Mouse (Mus musculus): ENCODE data around the gene Nt5dc1.

Nt5dc1 gene

DNA sequence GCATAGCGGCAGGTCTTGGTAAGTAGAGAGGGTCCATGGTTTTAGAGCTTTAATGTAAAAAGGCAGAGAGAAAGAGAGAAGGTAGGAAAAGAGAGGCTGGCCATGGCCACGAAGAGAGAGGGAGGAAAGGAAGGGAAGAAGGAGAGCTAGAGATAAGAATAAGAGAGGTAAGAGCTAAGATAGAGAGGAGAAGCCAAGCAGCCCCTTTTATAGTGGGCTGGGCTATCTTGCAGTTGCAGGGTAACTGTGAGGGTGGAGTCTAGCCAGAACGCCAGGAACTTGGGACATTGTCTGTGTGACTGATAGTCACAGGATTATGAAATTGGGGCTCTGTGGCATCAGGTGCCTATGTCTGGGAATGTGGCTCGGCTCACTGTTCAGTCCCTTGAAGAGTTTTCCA, 179.8 kb downstream of the Nt5dc1 start:
- DNase-seq (ENCODE audit: low read depth, low spot score): no peak

Data from telencephalon, adult 2 months (tissue).